Mouse (Mus musculus) MEL (cell line): ENCODE results near the gene 1700129C05Rik. TPM values are rescaled to one million over a fixed set of nuclear protein-coding genes. Genes with fewer than 3 reads are reported as not detected.

ENCODE experiments used
- DNase-seq: peaks from one replicate; pipeline ENCODE4 v3.0.0; 2011; ENCODE audit warnings: low read depth, low spot score
- H3K27ac ChIP-seq: 2 replicates; pipeline ENCODE4 v1.5.1; 2012; ENCODE audit warnings: low read depth, mild to moderate bottlenecking, control low read depth, low read length, moderate library complexity; ENCODE audit not compliant: control insufficient read depth
- H3K27me3 ChIP-seq, 2 experiments: fragments of 150-350 bp in 1 of 2; sonication (generic) in 1 of 2; 2 replicates each; pipeline ENCODE4 v1.6.1; 2012; ENCODE audit warnings: low read length in 2 of 2, mild to moderate bottlenecking in 2 of 2, improper control_type of control experiment in 1 of 2, moderate library complexity in 1 of 2; ENCODE audit not compliant: insufficient read depth in 2 of 2, control insufficient read depth in 1 of 2
- H3K36me3 ChIP-seq, 2 experiments: 2 replicates each; pipeline ENCODE4 v1.6.1; 2012 to 2014; ENCODE audit warnings: low read length in 2 of 2, improper control_type of control experiment in 1 of 2, inconsistent platforms in 1 of 2, mild to moderate bottlenecking in 1 of 2; ENCODE audit not compliant: insufficient read depth in 2 of 2, control insufficient read depth in 1 of 2
- H3K4me1 ChIP-seq, 2 experiments: fragments of 150-350 bp in 1 of 2; sonication (generic) in 1 of 2; 2 replicates each; pipeline ENCODE4 v1.6.1; 2012; ENCODE audit warnings: low read length in 2 of 2, improper control_type of control experiment in 1 of 2, mild to moderate bottlenecking in 1 of 2; ENCODE audit not compliant: insufficient read depth in 2 of 2, control insufficient read depth in 1 of 2
- H3K4me3 ChIP-seq, 2 experiments: fragments of 150-350 bp in 1 of 2; sonication (generic) in 1 of 2; 2 replicates each; pipeline ENCODE4 v1.5.1; 2012; ENCODE audit warnings: low read depth in 2 of 2, low read length in 2 of 2, mild to moderate bottlenecking in 2 of 2, moderate library complexity in 2 of 2, control low read depth in 1 of 2, improper control_type of control experiment in 1 of 2; ENCODE audit not compliant: control insufficient read depth in 1 of 2, insufficient read depth in 1 of 2
- H3K79me2 ChIP-seq: 2 replicates; pipeline ENCODE4 v1.6.1; 2012; ENCODE audit warnings: mild to moderate bottlenecking, low read length, moderate library complexity; ENCODE audit not compliant: control insufficient read depth, poor library complexity, insufficient read depth
- H3K9ac ChIP-seq: 2 replicates; pipeline ENCODE4 v1.6.1; 2012; ENCODE audit warnings: low read depth, mild to moderate bottlenecking, control low read depth, low read length, moderate library complexity; ENCODE audit not compliant: control insufficient read depth, poor library complexity, severe bottlenecking
- H3K9me3 ChIP-seq: fragments of 150-350 bp; sonication (generic); replicated peaks from 2 replicates; pipeline ENCODE4 v1.6.1; 2012; ENCODE audit warnings: mild to moderate bottlenecking, low read length, improper control_type of control experiment, moderate library complexity; ENCODE audit not compliant: insufficient read depth
- CTCF ChIP-seq, 3 experiments: IDR thresholded peaks in 2 of 3; conservative IDR thresholded peaks in 1 of 3; 2 replicates each; pipeline ENCODE4 v1.5.1; 2011 to 2012; ENCODE audit warnings: low read length in 3 of 3, low read depth in 2 of 3, mild to moderate bottlenecking in 2 of 3, improper control_type of control experiment in 1 of 3, inconsistent platforms in 1 of 3, mixed read lengths in 1 of 3, moderate library complexity in 1 of 3; ENCODE audit not compliant: control insufficient read depth in 1 of 3, insufficient read depth in 1 of 3, poor library complexity in 1 of 3, severe bottlenecking in 1 of 3
- JUND ChIP-seq: IDR thresholded peaks from 2 replicates; pipeline ENCODE4 v1.6.1; 2011; ENCODE audit warnings: low read depth, mild to moderate bottlenecking, improper control_type of control experiment, low read length
- MEF2A ChIP-seq: IDR thresholded peaks from 2 replicates; pipeline ENCODE4 v1.6.1; 2014; ENCODE audit warnings: low read depth, mild to moderate bottlenecking, inconsistent platforms, low read length, improper control_type of control experiment; ENCODE audit not compliant: poor library complexity, insufficient replicate concordance, severe bottlenecking; ENCODE audit errors: extremely low read depth
- RAD21 ChIP-seq: IDR thresholded peaks from 2 replicates; pipeline ENCODE4 v1.6.1; 2011; ENCODE audit warnings: mild to moderate bottlenecking, low read depth, low read length, improper control_type of control experiment
- SMC3 ChIP-seq: IDR thresholded peaks from 2 replicates; pipeline ENCODE4 v1.6.1; 2011; ENCODE audit warnings: low read depth, low read length, improper control_type of control experiment
- TAL1 ChIP-seq: IDR thresholded peaks from 2 replicates; pipeline ENCODE4 v1.6.1; 2012; ENCODE audit warnings: mild to moderate bottlenecking, inconsistent platforms, low read length, moderate library complexity, mixed read lengths
- USF1 ChIP-seq: IDR thresholded peaks from 2 replicates; pipeline ENCODE4 v1.6.1; 2014; ENCODE audit warnings: low read depth, mild to moderate bottlenecking, inconsistent platforms, low read length, improper control_type of control experiment, moderate library complexity
- ZC3H11A ChIP-seq: IDR thresholded peaks from 2 replicates; pipeline ENCODE4 v1.6.1; 2012; ENCODE audit warnings: low read depth, mild to moderate bottlenecking, inconsistent platforms, low read length, improper control_type of control experiment
- ZNF384 ChIP-seq: IDR thresholded peaks from 2 replicates; pipeline ENCODE4 v1.6.1; 2012; ENCODE audit warnings: low read depth, mild to moderate bottlenecking, inconsistent platforms, low read length, improper control_type of control experiment
- polyA plus RNA-seq, 2 experiments: library from polyadenylated mRNA; stranded (reverse) in 1 of 2; unstranded in 1 of 2; fragments of >175 nt in 1 of 2; fragments of >200 nt in 1 of 2; gene quantifications; 2 replicates each; pipeline versions ENCODE4 v1.2.1 to v1.2.4; 2012; ENCODE audit warnings: low replicate concordance in 2 of 2, low read depth in 1 of 2; ENCODE audit not compliant: insufficient read length in 2 of 2, insufficient read depth in 1 of 2, missing spikeins in 1 of 2
- total RNA-seq: library from RNA; depleted of rRNA; stranded (reverse); fragments of 300-350 nt; gene quantifications from 2 replicates; pipeline ENCODE4 v1.2.3, GENCODE M21; 2012

Gene 1700129C05Rik
- total and polyA plus RNA-seq, 3 experiments: not detected

GRCm38 (mm10) chr14:59157016-59157698 lies 14.5 kb upstream of the 1700129C05Rik start:
- H3K79me2 ChIP-seq: no peaks in the 10 kb centered on the region
- H3K4me3 ChIP-seq: no peak overlapping the region
- H3K27ac ChIP-seq: no peak overlapping the region
- no peaks in the 10 kb centered on the region for H3K4me1 ChIP-seq
- no peaks in the 10 kb centered on the region for H3K27me3 ChIP-seq
- no peak for DNase-seq
- H3K36me3 ChIP-seq: no peaks in the 10 kb centered on the region
- no peaks in the 10 kb centered on the region for H3K9me3 ChIP-seq
- H3K9ac ChIP-seq: no peak overlapping the region
- TF ChIP-seq JUND: no peak

GRCm38 (mm10) chr14:59155589-59155988 lies 12.9 kb upstream of the 1700129C05Rik start:
- DNase-seq: no peak
- H3K9me3 ChIP-seq: no peaks in the 10 kb centered on the region
- H3K36me3 ChIP-seq: no peaks in the 10 kb centered on the region
- TF ChIP-seq CTCF (IDR thresholded peaks at IDR 0.05 in 2 of 3, conservative IDR thresholded peaks at IDR 0.05 in 1 of 3; ENCODE audit: control insufficient read depth in 1 of 3, insufficient read depth in 1 of 3, low read depth in 2 of 3, low read length in 3 of 3, poor library complexity in 1 of 3, severe bottlenecking in 1 of 3) (peak in 1 of 3 experiments; percentile 19; a peak in 2 of 6 replicates), TAL1 (no peak), USF1 (no peak), SMC3 (0 out of 2 replicates have a peak, but pooled peaks have one; percentile 3), RAD21 (peak; percentile 24)
- no peaks in the 10 kb centered on the region for H3K79me2 ChIP-seq
- no peaks in the 10 kb centered on the region for H3K27me3 ChIP-seq
- H3K9ac ChIP-seq: no peak overlapping the region
- no peak overlapping the region for H3K27ac ChIP-seq
- no peaks in the 10 kb centered on the region for H3K4me1 ChIP-seq
- H3K4me3 ChIP-seq: no peak overlapping the region

- DNase-seq: peak; percentile 38
These were observed 28.4 kb downstream of the 1700129C05Rik start for GRCm38 (mm10) chr14:59114281-59114680.

More at GRCm38 (mm10) chr14:59114281-59114680, 28.4 kb downstream of the 1700129C05Rik start:
- Histone ChIP-seq H3K9me3 (no peaks in the 10 kb centered on the region), H3K4me3 (no peak overlapping the region), H3K36me3 (no peaks in the 10 kb centered on the region), H3K9ac (no peak overlapping the region), H3K27ac (no peak overlapping the region), H3K79me2 (no peaks in the 10 kb centered on the region), H3K4me1 (no peaks in the 10 kb centered on the region), H3K27me3 (no peaks in the 10 kb centered on the region; a peak in 1 of 4 replicates)
- TF ChIP-seq RAD21: peak; percentile 81
- TF ChIP-seq ZC3H11A: peak; percentile 41
- no peak for TF ChIP-seq MEF2A
- peak; percentile 52 for TF ChIP-seq SMC3
- peak in 2 of 3 experiments; percentile 29 to 53; a peak in 3 of 6 replicates for TF ChIP-seq CTCF (IDR thresholded peaks at IDR 0.05 in 2 of 3, conservative IDR thresholded peaks at IDR 0.05 in 1 of 3; ENCODE audit: control insufficient read depth in 1 of 3, insufficient read depth in 1 of 3, low read depth in 2 of 3, low read length in 3 of 3, poor library complexity in 1 of 3, severe bottlenecking in 1 of 3)
- TF ChIP-seq ZNF384: peak; percentile 95
